Mouse (Mus musculus): ENCODE results near the gene Hsd17b13. TPM values are rescaled to one million over a fixed set of nuclear protein-coding genes. Genes with fewer than 3 reads are reported as not detected.
A peak's percentile ranks its signal among the peaks of the same experiment; 100 is the strongest.

Hsd17b13 gene
- polyA plus RNA-seq, 1 experiment from 2014 or later, result not detected

GRCm38 (mm10) chr5:104003955-104004354, 26.7 kb upstream of the Hsd17b13 start:
- Histone ChIP-seq H3K36me3 (no peaks in the 10 kb centered on the region), H3K27me3 (no peaks in the 10 kb centered on the region), H3K4me1 (peaks cover 11% of the 10 kb centered on the region), H3K4me2 (replicated peaks) (no peak overlapping the region), H3K9me3 (replicated peaks) (no peaks in the 10 kb centered on the region), H3K4me3 (no peak overlapping the region), H3K27ac (no peak overlapping the region), H3K9ac (no peak overlapping the region)
- ATAC-seq (ENCODE audit: low FRiP score), result no peak
- WGBS, result 85% methylated on average over 2 of the region's 2 CpGs

- Histone ChIP-seq H3K27ac (no peak overlapping the region), H3K36me3 (no peaks in the 10 kb centered on the region), H3K9me3 (replicated peaks) (no peaks in the 10 kb centered on the region), H3K9ac (no peak overlapping the region), H3K27me3 (no peaks in the 10 kb centered on the region), H3K4me1 (peaks cover 11% of the 10 kb centered on the region), H3K4me2 (replicated peaks) (peak overlapping the region; percentile 39), H3K4me3 (0 out of 2 replicates have a peak overlapping the region, but pooled peaks have one; percentile 12)
- ATAC-seq (ENCODE audit: low FRiP score), result no peak
- WGBS, result 53% methylated on average over 15 of the region's 15 CpGs
Observed at GRCm38 (mm10) chr5:104003256-104003931, 26.2 kb upstream of the Hsd17b13 start.

GRCm38 (mm10) chr5:104002549-104003255, 25.5 kb upstream of the Hsd17b13 start:
- H3K4me3 ChIP-seq, result peak overlapping the region; percentile 12
- 0 out of 2 replicates have a peak overlapping the region, but pooled peaks have one; percentile 32 for H3K9ac ChIP-seq
- H3K4me2 ChIP-seq (replicated peaks), result peak overlapping the region; percentile 39
- H3K4me1 ChIP-seq, result peaks cover 11% of the 10 kb centered on the region
- H3K27ac ChIP-seq, result no peak overlapping the region
- 20% methylated on average over 18 of the region's 18 CpGs for WGBS
- H3K36me3 ChIP-seq, result no peaks in the 10 kb centered on the region
- no peaks in the 10 kb centered on the region for H3K9me3 ChIP-seq (replicated peaks)
- H3K27me3 ChIP-seq, result no peaks in the 10 kb centered on the region
- ATAC-seq (ENCODE audit: low FRiP score), result no peak

DNA sequence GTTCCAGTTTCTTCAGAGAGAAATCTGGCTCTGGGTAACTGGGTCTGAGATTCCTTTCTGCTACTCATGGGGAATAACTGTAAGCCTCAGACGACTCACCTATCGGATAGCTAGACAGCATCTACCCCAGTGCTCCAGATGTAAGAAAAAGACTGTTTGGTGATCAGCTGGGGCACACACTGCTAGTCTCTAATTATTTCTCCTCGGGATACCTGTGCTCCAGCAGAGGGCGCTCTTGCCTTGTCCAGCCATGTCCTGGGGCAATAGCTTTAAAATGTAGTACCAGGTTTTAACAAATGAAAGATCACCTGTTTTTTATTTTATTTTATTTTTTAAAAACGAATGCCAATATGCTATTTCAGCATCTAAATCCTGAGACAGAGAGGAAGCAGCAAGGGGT, 22.5 kb upstream of the Hsd17b13 start:
- Histone ChIP-seq H3K36me3 (no peaks in the 10 kb centered on the region), H3K9ac (no peak overlapping the region), H3K4me1 (peaks cover 11% of the 10 kb centered on the region), H3K4me3 (no peak overlapping the region), H3K27me3 (no peaks in the 10 kb centered on the region), H3K27ac (no peak overlapping the region), H3K9me3 (replicated peaks) (no peaks in the 10 kb centered on the region), H3K4me2 (replicated peaks) (no peak overlapping the region)
- WGBS, result 6% methylated on average over 5 of the region's 5 CpGs
- ATAC-seq (ENCODE audit: low FRiP score), result no peak

- 78% methylated on average over 5 of the region's 5 CpGs for WGBS
- no peak overlapping the region for H3K4me3 ChIP-seq
- no peak overlapping the region for H3K4me2 ChIP-seq (replicated peaks)
- H3K9me3 ChIP-seq (replicated peaks), result no peaks in the 10 kb centered on the region
- no peak for ATAC-seq (ENCODE audit: low FRiP score)
- no peak overlapping the region for H3K9ac ChIP-seq
- peaks cover 11% of the 10 kb centered on the region for H3K4me1 ChIP-seq
- no peak overlapping the region for H3K27ac ChIP-seq
- H3K36me3 ChIP-seq, result no peaks in the 10 kb centered on the region
- H3K27me3 ChIP-seq, result no peaks in the 10 kb centered on the region
Observed at GRCm38 (mm10) chr5:103998739-103999138, 21.5 kb upstream of the Hsd17b13 start.

- Histone ChIP-seq H3K27ac (no peak overlapping the region), H3K4me3 (no peak overlapping the region), H3K9ac (no peak overlapping the region), H3K27me3 (no peaks in the 10 kb centered on the region), H3K4me1 (no peaks in the 10 kb centered on the region), H3K9me3 (replicated peaks) (no peaks in the 10 kb centered on the region), H3K36me3 (no peaks in the 10 kb centered on the region), H3K4me2 (replicated peaks) (no peak overlapping the region)
- 67% methylated on average over 3 of the region's 3 CpGs for WGBS
- no peak for ATAC-seq (ENCODE audit: low FRiP score)
Observed at GRCm38 (mm10) chr5:103995181-103995580, 18.0 kb upstream of the Hsd17b13 start.

- Histone ChIP-seq H3K36me3 (no peaks in the 10 kb centered on the region), H3K9ac (no peak overlapping the region)
- 89% methylated on average over 4 of the region's 4 CpGs for WGBS
Observed at GRCm38 (mm10) chr5:103994669-103995068, 17.5 kb upstream of the Hsd17b13 start.

GRCm38 (mm10) chr5:103993601-103994000, 16.4 kb upstream of the Hsd17b13 start:
- Histone ChIP-seq H3K9me3 (replicated peaks) (no peaks in the 10 kb centered on the region), H3K4me3 (no peak overlapping the region), H3K4me1 (no peaks in the 10 kb centered on the region), H3K4me2 (replicated peaks) (no peak overlapping the region), H3K27me3 (no peaks in the 10 kb centered on the region), H3K36me3 (no peaks in the 10 kb centered on the region), H3K9ac (no peak overlapping the region), H3K27ac (no peak overlapping the region)
- no peak for ATAC-seq (ENCODE audit: low FRiP score)
- WGBS, result 81% methylated on average over 1 of the region's 1 CpGs

More at GRCm38 (mm10) chr5:103994669-103995068, 17.5 kb upstream of the Hsd17b13 start:
- H3K27me3 ChIP-seq, result no peaks in the 10 kb centered on the region
- H3K4me1 ChIP-seq, result no peaks in the 10 kb centered on the region
- H3K27ac ChIP-seq, result no peak overlapping the region
- H3K4me3 ChIP-seq, result no peak overlapping the region
- no peak overlapping the region for H3K4me2 ChIP-seq (replicated peaks)
- ATAC-seq (ENCODE audit: low FRiP score), result no peak
- no peaks in the 10 kb centered on the region for H3K9me3 ChIP-seq (replicated peaks)

DNA sequence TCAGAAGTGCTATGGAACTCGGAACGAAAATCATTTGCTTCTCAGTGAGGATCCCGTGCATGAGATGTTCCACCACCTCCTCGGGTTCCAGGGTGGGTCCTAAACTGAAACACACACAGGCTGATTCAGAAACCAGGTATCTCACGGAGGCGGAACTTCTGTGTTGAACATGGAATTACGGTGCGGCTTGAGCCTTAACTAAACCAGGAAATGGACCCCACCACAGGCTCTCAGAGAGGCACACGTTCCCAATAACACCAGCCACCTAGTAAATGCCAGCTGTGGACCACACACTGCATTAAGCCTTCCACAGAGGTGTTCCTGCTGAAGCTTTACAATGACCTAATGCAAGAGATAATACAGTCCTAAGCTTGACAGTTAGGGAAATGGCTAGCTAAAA, 15.6 kb upstream of the Hsd17b13 start:
- no peak overlapping the region for H3K4me2 ChIP-seq (replicated peaks)
- no peak overlapping the region for H3K4me3 ChIP-seq
- no peaks in the 10 kb centered on the region for H3K9me3 ChIP-seq (replicated peaks)
- 91% methylated on average over 9 of the region's 9 CpGs for WGBS
- ATAC-seq (ENCODE audit: low FRiP score), result no peak
- H3K4me1 ChIP-seq, result no peaks in the 10 kb centered on the region
- no peaks in the 10 kb centered on the region for H3K27me3 ChIP-seq
- H3K9ac ChIP-seq, result no peak overlapping the region
- no peak overlapping the region for H3K27ac ChIP-seq
- H3K36me3 ChIP-seq, result no peaks in the 10 kb centered on the region

- ATAC-seq (ENCODE audit: low FRiP score), result no peak
- Histone ChIP-seq H3K9ac (no peak overlapping the region), H3K27me3 (no peaks in the 10 kb centered on the region), H3K27ac (no peak overlapping the region), H3K4me3 (no peak overlapping the region), H3K36me3 (no peaks in the 10 kb centered on the region), H3K4me1 (no peaks in the 10 kb centered on the region), H3K9me3 (replicated peaks) (no peaks in the 10 kb centered on the region), H3K4me2 (replicated peaks) (no peak overlapping the region)
- WGBS, result 85% methylated on average over 9 of the region's 9 CpGs
Observed at GRCm38 (mm10) chr5:103980705-103981560, 3.7 kb upstream of the Hsd17b13 start.

DNA sequence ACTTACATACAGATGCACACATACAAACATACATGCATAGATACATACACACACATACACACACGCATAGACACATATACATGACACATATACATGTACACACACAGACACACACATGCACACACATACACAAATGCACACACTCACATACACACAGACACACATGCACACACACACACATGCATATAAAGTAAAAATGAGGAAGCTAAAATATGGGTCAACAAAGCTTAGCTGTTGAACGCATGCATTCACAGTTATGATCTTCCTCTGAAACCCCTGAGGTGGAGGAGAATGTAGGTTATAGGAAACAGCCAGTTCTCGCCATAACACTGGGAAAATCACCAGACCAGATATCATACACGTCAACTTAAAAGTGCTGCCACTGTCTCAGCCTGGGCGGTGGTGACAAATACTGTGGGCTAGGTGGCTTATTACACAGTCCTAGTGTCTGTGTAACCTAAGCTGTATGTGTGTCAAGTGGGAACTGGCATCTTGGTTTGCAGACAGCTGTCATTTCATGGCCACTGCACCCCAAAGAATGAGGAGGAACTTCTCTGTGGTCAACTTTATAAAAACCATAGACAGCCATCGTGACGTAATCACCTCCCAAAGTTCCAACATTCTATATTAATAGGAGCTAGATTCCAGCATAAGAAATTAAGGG, 829 bp upstream of the Hsd17b13 start:
- 91% methylated on average over 7 of the region's 7 CpGs for WGBS

GRCm38 (mm10) chr5:103975736-103976135, 1.5 kb downstream of the Hsd17b13 start:
- WGBS, result 84% methylated on average over 7 of the region's 7 CpGs

More for the DNA sequence above, 829 bp upstream of the Hsd17b13 start:
- Histone ChIP-seq H3K4me1 (no peaks in the 10 kb centered on the region), H3K27ac (no peak overlapping the region), H3K36me3 (no peaks in the 10 kb centered on the region), H3K9ac (no peak overlapping the region), H3K27me3 (no peaks in the 10 kb centered on the region), H3K4me2 (replicated peaks) (no peak overlapping the region), H3K9me3 (replicated peaks) (no peaks in the 10 kb centered on the region), H3K4me3 (no peak overlapping the region)
- no peak for ATAC-seq (ENCODE audit: low FRiP score)

More at GRCm38 (mm10) chr5:103975736-103976135, 1.5 kb downstream of the Hsd17b13 start:
- no peak overlapping the region for H3K9ac ChIP-seq
- H3K4me2 ChIP-seq (replicated peaks), result no peak overlapping the region
- H3K27me3 ChIP-seq, result no peaks in the 10 kb centered on the region
- ATAC-seq (ENCODE audit: low FRiP score), result no peak
- no peak overlapping the region for H3K4me3 ChIP-seq
- no peaks in the 10 kb centered on the region for H3K9me3 ChIP-seq (replicated peaks)
- H3K4me1 ChIP-seq, result no peaks in the 10 kb centered on the region
- H3K36me3 ChIP-seq, result no peaks in the 10 kb centered on the region
- H3K27ac ChIP-seq, result no peak overlapping the region
